Mouse (Mus musculus): ENCODE measurements around the gene Efcab14. TPM values are rescaled to one million over a fixed set of nuclear protein-coding genes. Genes with fewer than 3 reads are reported as not detected.

The Efcab14 gene
- total and polyA plus RNA-seq, 3 experiments: 12.9 to 23.0 (median 13.5) TPM

- no peaks in the 10 kb centered on the region for H3K79me2 ChIP-seq (replicated peaks; ENCODE audit: control insufficient read depth, extremely low read depth, insufficient read depth, poor library complexity, severe bottlenecking)
- TF ChIP-seq ETS1 (conservative IDR thresholded peaks at IDR 0.05; ENCODE audit: low read depth, low read length) (no peak), POLR2AphosphoS2 (IDR thresholded peaks at IDR 0.05; ENCODE audit: low read depth, low read length) (no peak), CHD2 (IDR thresholded peaks at IDR 0.05; ENCODE audit: low read length) (no peak), NRF1 (IDR thresholded peaks at IDR 0.05; ENCODE audit: low read depth, low read length) (no peak), TCF12 (IDR thresholded peaks at IDR 0.05; ENCODE audit: low read depth, low read length) (no peak), GABPA (IDR thresholded peaks at IDR 0.05; ENCODE audit: insufficient replicate concordance, low read depth, low read length) (no peak), E2F4 (IDR thresholded peaks at IDR 0.05; ENCODE audit: insufficient replicate concordance, low read depth, low read length) (no peak), NELFE (IDR thresholded peaks at IDR 0.05; ENCODE audit: low read depth, low read length) (no peak), MYC (IDR thresholded peaks at IDR 0.05; ENCODE audit: low read depth, low read length) (no peak), MAZ (IDR thresholded peaks at IDR 0.05; ENCODE audit: low read depth, low read length) (no peak), ELF1 (IDR thresholded peaks at IDR 0.05; ENCODE audit: low read depth, low read length) (no peak), ZC3H11A (IDR thresholded peaks at IDR 0.05; ENCODE audit: low read depth, low read length) (no peak), TBP (conservative IDR thresholded peaks at IDR 0.05; ENCODE audit: low read depth, low read length) (no peak), MAFK (IDR thresholded peaks at IDR 0.05; ENCODE audit: insufficient replicate concordance, low read length) (no peak), CTCF (conservative IDR thresholded peaks at IDR 0.05 in 1 of 2, IDR thresholded peaks at IDR 0.05 in 1 of 2; ENCODE audit: low read depth in 2 of 2, low read length in 2 of 2) (no peak), SIN3A (IDR thresholded peaks at IDR 0.05; ENCODE audit: low read length) (no peak)
- peaks cover 31 to 54% of the 10 kb centered on the region in 2 experiments for H3K36me3 ChIP-seq (replicated peaks in 1 of 2; ENCODE audit: control insufficient read depth in 1 of 2, insufficient read depth in 1 of 2, low read length in 1 of 2)
- no peaks in the 10 kb centered on the region for H3K9me3 ChIP-seq (replicated peaks; ENCODE audit: low read length)
- dilution Hi-C loops (cut with MboI; ENCODE audit: extremely low pct_ligation_motif_present, extremely low pct_unique_long_range_greater_than_20kb, low sequenced_read_pairs): no loop called here
- H3K4me2 ChIP-seq (ENCODE audit: insufficient read depth, low read depth, poor library complexity, severe bottlenecking): no peak overlapping the region
- in situ Hi-C loops (cut with MboI; ENCODE audit: low pct_ligation_motif_present, low pct_unique_long_range_greater_than_20kb, low sequenced_read_pairs): no loop called here
- DNase-seq (ENCODE audit: extremely low read depth): no peak
- H3K27ac ChIP-seq (ENCODE audit: insufficient read depth, low read depth): no peak overlapping the region
- H3K27me3 ChIP-seq (replicated peaks): no peaks in the 10 kb centered on the region
- H3K4me3 ChIP-seq (replicated peaks in 1 of 3; ENCODE audit: low read depth in 2 of 3, low read length in 2 of 3, poor library complexity in 1 of 3): no peak overlapping the region
- H3K9ac ChIP-seq (ENCODE audit: insufficient read depth, low read depth): no peak overlapping the region
- peaks cover 3% of the 10 kb centered on the region in 2 experiments; a peak in 2 of 4 replicates for H3K4me1 ChIP-seq (ENCODE audit: control insufficient read depth in 1 of 2, insufficient read depth in 2 of 2)
These were observed 40.1 kb downstream of the Efcab14 start for GRCm38 (mm10) chr4:115777627-115778026.

GRCm38 (mm10) chr4:115780269-115780668 is 42.7 kb downstream of the Efcab14 start:
- Histone ChIP-seq H3K79me2 (replicated peaks; ENCODE audit: control insufficient read depth, extremely low read depth, insufficient read depth, poor library complexity, severe bottlenecking) (no peaks in the 10 kb centered on the region), H3K27me3 (replicated peaks) (no peaks in the 10 kb centered on the region), H3K36me3 (replicated peaks in 1 of 2; ENCODE audit: control insufficient read depth in 1 of 2, insufficient read depth in 1 of 2, low read length in 1 of 2) (peaks cover 16 to 31% of the 10 kb centered on the region in 2 experiments), H3K9me3 (replicated peaks; ENCODE audit: low read length) (no peaks in the 10 kb centered on the region), H3K4me3 (replicated peaks in 1 of 3; ENCODE audit: low read depth in 2 of 3, low read length in 2 of 3, poor library complexity in 1 of 3) (no peak overlapping the region), H3K9ac (ENCODE audit: insufficient read depth, low read depth) (no peak overlapping the region), H3K4me1 (ENCODE audit: control insufficient read depth in 1 of 2, insufficient read depth in 2 of 2) (peaks cover 3 to 12% of the 10 kb centered on the region in 2 experiments; a peak in 3 of 4 replicates), H3K4me2 (ENCODE audit: insufficient read depth, low read depth, poor library complexity, severe bottlenecking) (no peak overlapping the region), H3K27ac (ENCODE audit: insufficient read depth, low read depth) (no peak overlapping the region)
- in situ Hi-C loops (cut with MboI; ENCODE audit: low pct_ligation_motif_present, low pct_unique_long_range_greater_than_20kb, low sequenced_read_pairs): loop anchor here (10.0 kb wide), 2 partner anchors 65 to 775 kb away; partner anchors contain the start of gene Stil
- DNase-seq (ENCODE audit: extremely low read depth): no peak
- no peak for TF ChIP-seq HCFC1 (IDR thresholded peaks at IDR 0.05; ENCODE audit: low read depth, low read length)
- no peak for TF ChIP-seq MYC (IDR thresholded peaks at IDR 0.05; ENCODE audit: low read depth, low read length)
- no peak for TF ChIP-seq RCOR1 (conservative IDR thresholded peaks at IDR 0.05; ENCODE audit: low read depth, low read length)
- no peak for TF ChIP-seq MXI1 (IDR thresholded peaks at IDR 0.05; ENCODE audit: low read depth, low read length)
- no peak for TF ChIP-seq POLR2A (IDR thresholded peaks at IDR 0.05; ENCODE audit: low read depth, low read length)
- no peak for TF ChIP-seq BHLHE40 (IDR thresholded peaks at IDR 0.05; ENCODE audit: low read depth, low read length)
- no peak for TF ChIP-seq KAT2A (IDR thresholded peaks at IDR 0.05; ENCODE audit: insufficient replicate concordance, low read length)
- TF ChIP-seq POLR2AphosphoS2 (IDR thresholded peaks at IDR 0.05; ENCODE audit: low read depth, low read length): no peak
- dilution Hi-C loops (cut with MboI; ENCODE audit: extremely low pct_ligation_motif_present, extremely low pct_unique_long_range_greater_than_20kb, low sequenced_read_pairs): no loop called here

All from CH12.LX (cell line).